Mouse (Mus musculus): ENCODE data around the gene Foxp1.

Gene Foxp1

GRCm38 (mm10) chr6:99282866-99283657 lies 239.5 kb downstream of the Foxp1 start:
- no peak for DNase-seq (ENCODE audit: low spot score)

- DNase-seq (ENCODE audit: low spot score), result no peak
These were observed 241.1 kb downstream of the Foxp1 start for GRCm38 (mm10) chr6:99281433-99281832.

DNA sequence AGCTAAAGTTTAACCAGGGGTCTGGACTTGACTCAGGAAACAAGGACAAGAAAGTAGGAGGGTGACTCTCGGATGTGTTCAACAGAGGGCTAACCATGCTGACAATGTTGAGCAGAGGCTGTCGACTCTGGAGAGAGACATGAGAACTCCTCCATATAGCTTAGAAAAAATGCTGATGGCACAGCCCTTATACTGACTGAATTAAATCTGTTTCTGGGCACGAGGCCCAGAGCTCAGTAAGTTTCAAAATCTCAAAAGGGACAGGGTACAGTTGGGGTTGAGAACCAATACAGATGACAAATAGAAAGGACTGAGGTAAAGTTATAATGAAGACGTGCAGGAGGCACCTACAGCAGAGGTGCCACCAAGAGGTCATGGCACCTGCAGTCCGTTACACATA lies 241.9 kb downstream of the Foxp1 start:
- DNase-seq (ENCODE audit: low spot score), result no peak

- DNase-seq (ENCODE audit: low spot score), result no peak
These were observed 245.3 kb downstream of the Foxp1 start for GRCm38 (mm10) chr6:99277251-99277650.

GRCm38 (mm10) chr6:99276297-99276653 lies 246.2 kb downstream of the Foxp1 start:
- no peak for DNase-seq (ENCODE audit: low spot score)

- DNase-seq (ENCODE audit: low spot score), result no peak
These were observed 246.9 kb downstream of the Foxp1 start for GRCm38 (mm10) chr6:99275381-99276296.

GRCm38 (mm10) chr6:99274667-99275066 lies 247.9 kb downstream of the Foxp1 start:
- no peak for DNase-seq (ENCODE audit: low spot score)

DNA sequence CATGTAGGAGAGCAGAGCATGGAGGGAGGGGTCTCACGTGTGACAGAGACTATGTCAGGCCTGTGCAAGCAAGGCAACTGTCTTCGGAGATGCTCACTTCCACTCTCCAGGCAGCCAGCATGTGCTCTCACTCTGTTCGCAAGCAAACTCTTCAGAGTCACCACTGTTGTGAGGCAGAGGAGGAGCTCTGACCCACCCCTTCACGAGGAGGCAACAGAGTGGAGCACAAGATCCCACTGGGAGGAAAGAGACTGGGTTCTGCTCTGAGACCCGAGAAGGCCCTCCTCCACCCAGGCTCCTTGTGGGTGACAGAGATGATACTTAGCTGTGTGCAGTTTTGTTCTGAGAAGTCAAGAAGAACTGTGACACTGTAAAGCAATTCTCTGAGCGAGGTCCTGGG lies 248.3 kb downstream of the Foxp1 start:
- DNase-seq (ENCODE audit: low spot score), result no peak

GRCm38 (mm10) chr6:99273177-99273576 lies 249.3 kb downstream of the Foxp1 start:
- no peak for DNase-seq (ENCODE audit: low spot score)

- no peak for DNase-seq (ENCODE audit: low spot score)
These were observed 250.3 kb downstream of the Foxp1 start for GRCm38 (mm10) chr6:99272174-99272573.

DNA sequence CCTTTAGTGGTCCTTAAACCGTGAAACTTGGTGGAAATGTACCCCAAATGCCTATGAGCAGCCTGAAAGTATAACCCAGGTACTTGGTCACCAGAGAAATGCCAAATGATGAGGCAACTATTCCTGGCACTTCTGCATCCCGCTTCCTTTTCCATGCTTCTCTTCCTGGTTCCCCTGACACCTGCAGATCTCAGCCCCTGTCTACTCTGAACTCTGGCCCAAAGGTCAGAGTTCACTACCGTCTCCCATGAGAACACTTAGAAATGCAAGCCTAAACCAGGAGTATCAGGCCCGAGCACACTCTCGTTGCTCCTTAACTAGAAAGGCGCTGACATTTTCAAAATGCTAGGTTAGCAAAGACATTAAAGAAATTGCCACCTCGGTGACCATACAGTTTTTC lies 250.8 kb downstream of the Foxp1 start:
- DNase-seq (ENCODE audit: low spot score), result no peak

GRCm38 (mm10) chr6:99269921-99270320 lies 252.6 kb downstream of the Foxp1 start:
- DNase-seq (ENCODE audit: low spot score), result no peak

DNA sequence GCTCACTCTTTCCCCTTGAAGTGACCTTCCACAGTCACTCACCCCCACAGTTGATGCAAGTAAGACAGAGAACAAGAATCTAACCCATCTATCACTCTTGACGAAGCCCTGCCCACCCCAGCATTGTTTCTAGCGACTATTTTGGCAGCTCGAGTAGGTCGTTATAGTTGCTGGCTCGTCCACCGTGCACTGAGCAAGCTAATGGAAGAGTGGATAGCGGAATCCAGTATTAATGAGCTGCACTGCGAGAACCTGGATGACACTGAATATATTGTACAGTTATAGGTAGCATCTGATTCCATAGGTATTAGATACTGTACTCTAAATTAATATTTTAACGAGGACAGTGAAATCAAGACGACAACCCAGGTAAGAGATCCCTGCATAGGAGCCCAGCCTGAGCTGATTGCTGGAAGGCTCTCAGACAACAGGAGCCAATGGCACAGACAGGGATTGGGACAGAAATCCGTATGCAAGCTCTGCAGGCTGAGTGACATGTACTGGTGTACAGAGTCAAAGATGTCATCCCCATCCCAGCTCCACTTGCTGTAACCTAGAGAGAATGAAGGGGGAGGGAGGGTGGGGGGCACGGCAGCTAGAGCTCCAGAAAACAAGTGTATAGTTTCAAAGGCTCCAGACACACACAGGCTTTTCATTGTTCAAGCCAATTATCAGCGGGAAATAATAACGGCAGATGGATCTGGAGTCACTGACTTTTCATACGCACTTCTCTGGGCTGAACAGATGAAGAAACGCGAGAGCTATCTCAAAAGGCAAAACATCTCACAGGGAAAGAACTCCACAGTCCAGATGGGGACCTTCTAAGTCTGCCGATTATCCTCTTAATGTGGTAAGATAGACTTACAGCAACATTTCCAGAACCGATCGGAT lies 254.1 kb downstream of the Foxp1 start:
- no peak for DNase-seq (ENCODE audit: low spot score)

- DNase-seq (ENCODE audit: low spot score), result peak; percentile 52
These were observed 256.4 kb downstream of the Foxp1 start for GRCm38 (mm10) chr6:99265945-99266656.

- DNase-seq (ENCODE audit: low spot score), result no peak
These were observed 257.3 kb downstream of the Foxp1 start for GRCm38 (mm10) chr6:99265173-99265572.

GRCm38 (mm10) chr6:99264192-99265093 lies 258.1 kb downstream of the Foxp1 start:
- no peak for DNase-seq (ENCODE audit: low spot score)

DNA sequence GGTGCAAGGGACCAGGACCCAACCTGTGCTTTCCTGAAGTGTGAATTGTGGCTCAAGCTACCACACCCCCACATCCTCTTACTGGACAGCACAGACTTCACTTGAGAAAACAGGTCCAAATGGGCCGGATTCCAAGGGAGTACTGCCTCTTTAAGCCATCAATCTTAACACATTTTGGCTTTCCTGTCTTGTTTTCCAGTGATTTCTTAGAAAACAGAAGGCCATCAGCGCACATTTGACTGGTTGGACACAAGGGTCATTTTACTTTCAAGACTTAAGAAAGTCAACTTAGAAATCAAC lies 258.7 kb downstream of the Foxp1 start:
- DNase-seq (ENCODE audit: low spot score), result no peak

DNA sequence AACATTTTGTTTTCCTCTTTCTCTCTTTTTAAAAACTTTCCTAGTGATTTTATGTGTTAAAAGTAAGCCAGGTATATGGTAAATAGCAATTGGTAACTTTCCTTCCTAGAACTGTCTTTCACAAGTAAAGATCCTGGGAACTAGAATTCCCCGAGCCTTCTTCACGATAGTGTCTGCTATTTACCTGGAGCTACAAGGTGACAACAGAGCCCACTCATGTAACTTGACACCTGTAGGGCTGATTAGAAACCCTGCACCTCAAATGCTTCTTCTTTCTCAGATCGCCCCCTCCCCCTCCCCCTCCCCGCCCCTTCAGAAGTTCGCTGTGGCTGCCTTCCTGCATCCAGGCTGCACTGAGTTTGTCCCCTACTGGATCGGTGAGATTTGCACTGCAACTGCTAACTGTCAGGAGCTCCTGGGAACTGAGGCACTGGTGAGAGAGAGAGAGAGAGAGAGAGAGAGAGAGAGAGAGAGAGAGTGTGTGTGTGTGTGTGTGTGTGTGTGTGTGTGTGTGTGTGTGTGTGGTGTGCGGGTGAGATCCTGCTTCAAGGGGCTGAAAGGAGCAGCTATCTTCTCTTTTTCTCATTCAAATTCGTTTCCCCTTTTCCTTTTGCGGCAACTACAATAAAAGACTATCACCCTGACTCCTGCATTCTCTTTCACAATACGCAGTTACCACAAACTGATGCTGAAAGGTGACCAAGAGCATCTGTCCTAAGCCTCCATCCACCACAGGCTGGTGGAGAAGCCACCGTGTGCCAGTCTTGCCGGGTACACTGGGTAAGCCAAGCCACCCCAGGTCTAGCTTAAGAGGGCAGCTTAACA lies 259.2 kb downstream of the Foxp1 start:
- DNase-seq (ENCODE audit: low spot score), result no peak

GRCm38 (mm10) chr6:99261737-99262130 lies 260.8 kb downstream of the Foxp1 start:
- DNase-seq (ENCODE audit: low spot score), result no peak

All from testis, postnatal 10 days (tissue).